Mouse (Mus musculus) lung, postnatal 25 days (tissue): ENCODE results near the gene Fam57a.

ENCODE experiments used
- DNase-seq: peaks from one replicate; pipeline ENCODE4 v3.0.0; 2022; ENCODE audit warnings: low spot score

Gene Fam57a

DNA sequence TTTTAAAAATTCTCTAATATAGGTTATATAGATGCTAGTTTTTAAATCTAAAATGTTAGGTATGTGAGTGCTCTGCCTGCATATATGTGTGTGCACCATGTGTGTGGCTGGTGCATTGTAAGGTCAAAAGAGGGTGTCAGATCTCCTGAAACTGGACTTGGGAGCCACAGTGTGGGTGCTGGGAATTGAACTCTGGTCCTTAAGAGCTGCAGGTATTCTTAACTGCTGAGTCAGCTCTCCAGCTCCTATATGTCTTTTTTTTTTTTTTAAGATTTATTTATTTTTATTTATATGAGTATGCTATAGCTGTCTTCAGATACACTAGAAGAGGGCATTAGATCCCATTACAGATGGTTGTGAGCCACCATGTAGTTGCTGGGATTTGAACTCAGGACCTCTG lies 67.0 kb downstream of the Fam57a start:
- DNase-seq = no peak

DNA sequence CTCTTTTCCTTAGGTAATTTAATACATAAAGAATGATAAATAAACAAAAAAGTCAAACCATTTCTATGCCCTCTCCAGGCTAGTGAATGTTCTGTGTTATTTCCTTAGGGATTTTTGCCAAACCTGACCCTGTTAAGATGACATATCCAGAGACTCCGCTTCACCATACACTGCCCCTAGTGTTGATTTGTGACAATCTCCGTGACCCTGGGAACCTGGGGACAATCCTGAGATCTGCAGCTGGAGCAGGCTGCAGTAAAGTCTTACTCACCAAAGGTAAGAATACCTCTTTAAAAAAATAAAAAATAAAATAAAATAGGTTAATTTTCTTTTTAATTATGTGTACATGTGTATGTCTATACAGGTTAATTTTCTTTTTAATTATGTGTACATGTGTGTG lies 67.8 kb downstream of the Fam57a start:
- DNase-seq = no peak

DNA sequence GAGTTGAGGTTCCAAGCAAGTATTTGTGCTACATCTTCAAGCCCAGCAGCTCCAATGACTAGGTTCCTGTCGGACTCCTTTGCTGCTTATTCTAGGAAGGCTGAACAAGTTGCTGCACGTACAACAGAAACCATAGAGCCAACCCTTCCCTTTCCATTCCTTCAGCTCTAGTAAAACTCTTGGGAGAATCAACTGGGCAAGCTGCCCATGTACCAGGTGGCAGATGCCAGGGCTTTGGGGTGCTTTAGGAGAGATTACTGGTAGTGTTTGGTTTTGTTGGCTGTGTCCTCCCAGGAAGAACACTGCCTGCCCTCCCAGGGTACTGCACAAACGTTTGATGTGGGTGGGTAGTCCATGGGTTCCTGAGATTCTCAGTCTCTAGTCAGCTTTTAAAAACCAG lies 72.6 kb downstream of the Fam57a start:
- no peak for DNase-seq

DNA sequence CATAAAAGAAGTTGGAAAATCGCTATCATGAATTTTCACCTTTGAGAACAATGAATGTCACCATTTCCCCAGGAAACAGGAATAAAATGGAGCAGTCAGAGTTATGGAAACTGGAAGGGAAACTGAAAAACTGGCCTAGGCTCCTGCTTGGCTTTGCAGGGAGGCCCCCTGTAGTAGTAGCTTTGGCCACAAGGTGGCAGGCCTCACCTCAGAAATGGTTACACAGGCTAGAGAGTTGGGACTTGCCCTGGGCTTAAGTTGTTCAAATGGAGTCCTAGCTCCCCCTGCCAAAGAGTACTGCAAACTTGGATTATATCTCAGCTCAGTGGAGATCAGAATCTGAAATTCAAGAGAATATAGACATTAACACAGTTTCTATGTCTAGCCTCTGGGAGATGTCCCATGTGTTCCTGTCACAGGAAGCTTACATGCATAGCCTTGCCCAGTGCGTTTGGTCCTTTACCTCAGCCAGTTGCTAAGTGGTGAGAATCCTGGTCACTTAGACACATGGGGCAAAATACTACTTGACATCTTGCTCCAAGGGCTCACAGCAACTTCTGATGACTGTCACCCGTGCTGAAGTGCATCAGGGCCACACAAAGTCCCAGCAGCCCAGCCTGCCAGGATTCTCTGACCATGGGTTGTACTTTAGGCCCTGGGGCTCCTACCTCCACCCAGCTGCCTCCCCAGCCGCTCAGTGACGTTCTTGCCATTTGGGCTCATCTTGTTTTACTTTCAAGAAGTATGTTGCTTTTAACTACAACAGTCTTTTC lies 73.9 kb downstream of the Fam57a start:
- DNase-seq = peak; percentile 86

DNA sequence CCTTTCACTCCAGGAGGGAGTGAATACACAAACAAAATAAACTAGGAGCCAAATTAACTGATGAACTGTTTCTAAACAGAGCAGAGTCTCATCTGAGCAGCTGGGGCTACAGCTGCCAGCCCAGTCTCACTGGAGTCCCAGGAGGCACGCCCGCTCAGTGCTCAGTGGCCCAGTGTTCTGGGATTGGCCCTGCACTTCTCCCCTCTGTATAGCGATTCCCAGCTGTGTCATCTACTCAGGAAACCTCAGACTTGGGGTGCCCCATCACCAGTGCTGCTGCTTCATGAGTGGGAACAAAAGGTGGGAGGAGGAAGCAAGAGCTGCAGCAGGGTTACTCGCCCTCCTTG lies 74.4 kb downstream of the Fam57a start:
- DNase-seq = no peak

DNA sequence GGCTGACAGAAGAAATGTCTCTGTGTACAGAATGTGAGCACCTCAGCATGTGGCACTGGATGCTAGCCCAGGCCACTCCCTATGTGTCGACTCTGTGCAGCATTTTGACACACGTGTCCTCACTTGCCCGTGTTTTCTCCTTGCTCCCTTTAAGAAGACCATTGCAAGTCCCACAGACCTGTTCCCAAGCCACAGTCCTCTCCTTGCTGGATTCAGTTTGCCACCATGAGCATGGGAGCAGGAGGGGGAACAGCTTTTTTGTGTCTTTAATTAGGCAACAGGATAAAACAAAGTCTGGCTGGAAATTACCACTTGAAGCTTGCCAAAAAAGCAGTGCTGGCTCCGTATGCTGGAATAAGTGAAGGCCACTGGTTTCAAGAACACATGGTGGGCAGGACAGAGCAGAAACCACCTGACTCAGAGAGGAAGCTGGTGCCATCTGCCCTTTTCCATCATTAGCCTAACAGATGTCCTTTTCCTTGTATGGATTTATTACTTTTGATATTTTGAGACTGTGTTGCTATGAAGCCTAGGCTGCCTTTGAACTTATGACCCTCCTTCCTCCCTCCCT lies 76.0 kb downstream of the Fam57a start:
- DNase-seq = peak; percentile 24

DNA sequence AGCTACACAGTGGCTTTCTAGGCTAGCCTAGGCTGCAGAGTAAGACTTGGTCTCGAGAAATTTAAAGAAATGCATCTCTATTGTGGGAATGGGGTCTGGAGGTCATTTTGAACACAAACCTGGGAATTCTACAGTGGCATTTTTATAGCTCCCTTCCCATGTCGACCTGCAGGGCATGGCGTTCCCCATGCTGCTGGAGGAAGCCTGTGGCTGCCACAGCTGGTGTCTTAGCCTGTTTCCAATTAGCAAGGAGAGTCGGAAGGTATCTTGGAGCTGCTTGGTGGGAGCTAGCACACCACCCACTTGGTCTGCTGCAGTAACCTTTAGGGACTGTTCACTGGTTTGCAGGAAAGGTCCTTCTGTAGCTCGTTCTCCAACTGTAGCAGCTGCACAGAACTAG lies 76.7 kb downstream of the Fam57a start:
- DNase-seq = no peak

DNA sequence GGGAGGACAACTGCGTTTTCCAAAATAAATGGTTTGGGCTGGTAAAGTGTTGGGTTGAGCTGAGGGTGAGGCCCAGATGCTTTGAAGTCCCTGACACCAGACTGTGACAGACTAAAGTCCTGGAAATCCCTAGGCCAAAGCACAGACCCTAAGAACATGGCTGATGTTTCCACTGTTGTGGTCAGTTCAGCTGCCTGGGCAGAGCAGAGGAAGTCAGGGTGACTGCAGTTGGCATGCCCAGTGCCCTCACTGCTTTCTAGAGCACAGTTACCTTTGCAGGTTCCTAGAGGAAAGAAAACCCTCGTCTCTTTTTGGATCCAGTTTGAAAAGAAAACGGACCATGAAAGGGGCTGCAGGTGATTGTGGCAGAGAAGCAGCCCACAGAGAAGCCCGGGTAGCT lies 77.9 kb downstream of the Fam57a start:
- DNase-seq = no peak

DNA sequence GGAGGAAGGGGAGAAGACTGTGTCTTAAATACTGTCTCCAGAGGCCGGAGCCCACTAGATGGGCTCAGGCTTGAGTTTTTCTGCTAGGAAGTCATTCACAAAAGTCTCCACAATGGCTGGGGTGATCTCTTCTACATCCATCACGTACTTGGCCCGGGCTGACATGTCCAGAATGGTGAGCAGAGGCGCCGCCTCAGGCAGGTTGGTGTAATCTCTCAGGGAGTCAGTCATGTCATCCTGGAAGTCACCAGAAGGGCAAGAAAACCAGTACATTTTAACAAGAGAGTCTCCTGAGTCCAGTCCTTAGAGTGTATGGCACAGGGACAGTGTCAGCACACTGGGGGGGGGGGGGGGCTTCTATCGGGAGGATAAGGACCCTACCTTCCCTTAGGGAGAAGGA lies 79.0 kb downstream of the Fam57a start:
- no peak for DNase-seq

DNA sequence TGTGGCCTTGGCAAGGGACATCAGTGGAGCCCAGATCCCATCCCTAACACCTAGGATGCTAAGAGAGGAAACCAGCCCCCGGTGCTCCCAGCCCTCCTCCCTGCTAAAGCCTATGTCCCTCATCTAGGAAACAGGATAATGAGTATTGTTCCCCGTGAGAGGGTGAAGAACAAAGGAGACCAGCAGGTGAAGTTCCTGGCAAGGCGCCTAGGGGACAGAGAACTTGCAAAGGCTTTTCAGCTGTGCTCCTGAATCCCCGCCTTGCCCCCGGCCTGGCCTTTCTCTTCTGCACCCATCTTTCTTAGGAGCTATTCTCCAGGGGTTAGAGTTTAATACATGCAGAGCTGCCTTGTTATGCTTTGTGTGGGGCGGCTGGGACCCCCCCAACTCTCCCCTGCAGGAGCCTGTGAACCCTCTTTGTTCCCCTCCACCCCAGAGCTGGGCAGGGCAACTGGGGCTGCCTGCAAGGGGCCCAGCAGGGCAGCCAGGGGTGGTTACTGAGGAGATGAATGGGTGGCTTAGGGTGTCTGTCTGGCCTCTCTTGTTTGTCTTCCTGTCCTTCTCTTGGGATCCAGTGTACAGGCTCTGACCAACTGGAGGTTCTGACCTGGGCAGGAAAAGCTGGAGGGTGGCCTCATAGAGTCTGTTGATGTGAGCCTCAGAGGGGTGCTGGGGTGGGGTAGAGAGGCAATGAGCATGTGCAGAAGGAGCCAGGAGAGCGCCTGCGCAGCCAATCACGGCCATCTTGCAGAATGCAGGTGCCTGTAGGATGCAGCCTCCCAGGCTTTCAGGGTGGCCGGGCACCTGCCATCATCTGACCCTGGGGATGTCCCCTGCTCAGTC lies 81.0 kb downstream of the Fam57a start:
- no peak for DNase-seq

DNA sequence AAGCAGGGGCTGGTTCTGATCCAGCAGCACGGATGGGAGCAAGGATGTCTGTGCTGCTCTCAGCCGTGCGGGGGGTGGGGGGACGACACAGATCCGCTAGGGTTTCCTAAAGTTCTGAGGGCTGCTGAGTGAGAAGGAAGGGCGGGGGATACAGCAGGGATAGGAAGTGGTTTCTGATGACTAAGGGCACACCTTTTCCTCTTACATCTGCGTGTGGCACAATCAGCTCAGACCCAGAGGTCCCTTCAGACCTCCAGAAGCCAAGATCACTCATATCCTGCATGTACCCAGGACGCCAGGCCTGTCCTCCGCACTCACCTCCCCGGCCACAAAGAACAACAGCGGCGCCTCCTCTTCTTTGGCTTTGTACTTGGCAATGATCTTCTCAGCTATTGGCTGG lies 81.8 kb downstream of the Fam57a start:
- no peak for DNase-seq

DNA sequence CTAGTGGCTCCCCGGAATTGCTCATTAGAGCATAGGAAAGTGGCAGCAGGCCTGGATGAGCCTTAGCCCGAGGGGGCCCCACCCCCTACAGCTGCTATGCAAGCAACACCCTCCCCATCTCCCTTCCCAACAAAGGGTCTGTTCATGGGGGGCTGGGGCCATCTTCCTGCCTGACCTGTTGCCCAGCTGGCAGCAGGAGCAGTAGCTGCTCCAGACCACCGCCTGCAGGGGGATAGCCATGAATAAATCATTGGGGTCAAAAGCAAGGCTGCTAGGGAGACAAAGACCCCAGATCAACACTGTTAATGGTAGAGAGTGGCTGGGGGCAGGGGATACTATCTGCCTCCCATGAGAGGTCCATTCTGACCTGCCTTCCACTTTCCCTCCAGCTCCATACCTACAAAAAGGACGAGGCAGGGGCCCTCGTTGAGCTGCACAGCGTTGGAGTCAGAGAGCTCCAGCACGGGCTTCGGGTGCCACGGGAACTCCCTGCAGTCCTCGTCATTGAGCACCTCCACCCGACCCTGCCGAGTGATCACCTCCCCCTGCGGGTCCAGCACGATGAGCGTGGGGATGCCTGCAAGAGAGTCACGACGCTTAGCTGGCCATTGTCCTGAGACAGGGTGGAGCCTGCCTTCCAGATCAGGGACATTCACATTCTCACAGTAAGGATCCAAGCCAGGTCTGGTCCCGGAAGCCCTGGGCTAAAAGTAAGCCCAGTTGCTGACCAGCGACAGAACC lies 83.3 kb downstream of the Fam57a start:
- DNase-seq = no peak
